Mouse (Mus musculus): ENCODE results near the gene Cd46. TPM values are rescaled to one million over a fixed set of nuclear protein-coding genes. Genes with fewer than 3 reads are reported as not detected.
A peak's percentile ranks its signal among the peaks of the same experiment; 100 is the strongest.

Gene Cd46
- total and polyA plus RNA-seq, 2 experiments from 2014 or later, result 1.0 to 4.4 TPM

GRCm38 (mm10) chr1:194995196-194995595 lies 96.9 kb downstream of the Cd46 start:
- H3K27ac ChIP-seq, result no peak overlapping the region
- no peak overlapping the region for H3K4me3 ChIP-seq (ENCODE audit: low read length)
- H3K4me2 ChIP-seq (ENCODE audit: low read depth, low read length), result no peak overlapping the region
- ATAC-seq, result no peak
- H3K27me3 ChIP-seq (ENCODE audit: insufficient read depth, low read length), result no peaks in the 10 kb centered on the region
- no peaks in the 10 kb centered on the region for H3K36me3 ChIP-seq (ENCODE audit: insufficient read depth, low read length)
- no peak for TF ChIP-seq CTCF (IDR thresholded peaks at IDR 0.05; ENCODE audit: low read depth)
- H3K9me3 ChIP-seq (ENCODE audit: low read length), result no peaks in the 10 kb centered on the region
- H3K4me1 ChIP-seq (ENCODE audit: insufficient read depth, low read length), result no peaks in the 10 kb centered on the region
- no peak overlapping the region for H3K9ac ChIP-seq (replicated peaks; ENCODE audit: low read length)
- 86% methylated on average over 2 of the region's 2 CpGs for WGBS
- DNase-seq (ENCODE audit: low spot score), result no peak

GRCm38 (mm10) chr1:194994262-194994661 lies 97.8 kb downstream of the Cd46 start:
- 84% methylated on average over 5 of the region's 5 CpGs for WGBS
- Histone ChIP-seq H3K27ac (no peak overlapping the region), H3K9ac (replicated peaks; ENCODE audit: low read length) (no peak overlapping the region), H3K9me3 (ENCODE audit: low read length) (no peaks in the 10 kb centered on the region), H3K27me3 (ENCODE audit: insufficient read depth, low read length) (no peaks in the 10 kb centered on the region), H3K4me3 (ENCODE audit: low read length) (no peak overlapping the region), H3K36me3 (ENCODE audit: insufficient read depth, low read length) (no peaks in the 10 kb centered on the region), H3K4me2 (ENCODE audit: low read depth, low read length) (no peak overlapping the region), H3K4me1 (ENCODE audit: insufficient read depth, low read length) (no peaks in the 10 kb centered on the region)
- DNase-seq (ENCODE audit: low spot score) (no peak), ATAC-seq (no peak)
- TF ChIP-seq CTCF (IDR thresholded peaks at IDR 0.05; ENCODE audit: low read depth), result no peak

- no peak for TF ChIP-seq CTCF (IDR thresholded peaks at IDR 0.05; ENCODE audit: low read depth)
- H3K27ac ChIP-seq, result no peak overlapping the region
- no peaks in the 10 kb centered on the region for H3K36me3 ChIP-seq (ENCODE audit: insufficient read depth, low read length)
- no peak for ATAC-seq
- DNase-seq (ENCODE audit: low spot score), result no peak
- H3K4me2 ChIP-seq (ENCODE audit: low read depth, low read length), result no peak overlapping the region
- no peak overlapping the region for H3K9ac ChIP-seq (replicated peaks; ENCODE audit: low read length)
- no peaks in the 10 kb centered on the region for H3K27me3 ChIP-seq (ENCODE audit: insufficient read depth, low read length)
- no peak overlapping the region for H3K4me3 ChIP-seq (ENCODE audit: low read length)
- no peaks in the 10 kb centered on the region for H3K4me1 ChIP-seq (ENCODE audit: insufficient read depth, low read length)
- 90% methylated on average over 1 of the region's 1 CpGs for WGBS
- H3K9me3 ChIP-seq (ENCODE audit: low read length), result no peaks in the 10 kb centered on the region
These were observed 98.5 kb downstream of the Cd46 start for GRCm38 (mm10) chr1:194993409-194993988.

- no peak for ATAC-seq
- no peak for TF ChIP-seq CTCF (IDR thresholded peaks at IDR 0.05; ENCODE audit: low read depth)
These were observed 99.3 kb downstream of the Cd46 start for GRCm38 (mm10) chr1:194992589-194993317.

GRCm38 (mm10) chr1:194991654-194992053 lies 100.4 kb downstream of the Cd46 start:
- H3K27ac ChIP-seq, result no peak overlapping the region
- DNase-seq (ENCODE audit: low spot score) (no peak), ATAC-seq (no peak)
- no peak overlapping the region for H3K4me3 ChIP-seq (ENCODE audit: low read length)
- no peaks in the 10 kb centered on the region for H3K4me1 ChIP-seq (ENCODE audit: insufficient read depth, low read length)
- H3K4me2 ChIP-seq (ENCODE audit: low read depth, low read length), result no peak overlapping the region
- no peaks in the 10 kb centered on the region for H3K36me3 ChIP-seq (ENCODE audit: insufficient read depth, low read length)
- WGBS, result 91% methylated on average over 2 of the region's 2 CpGs
- H3K27me3 ChIP-seq (ENCODE audit: insufficient read depth, low read length), result no peaks in the 10 kb centered on the region
- no peaks in the 10 kb centered on the region for H3K9me3 ChIP-seq (ENCODE audit: low read length)
- TF ChIP-seq CTCF (IDR thresholded peaks at IDR 0.05; ENCODE audit: low read depth), result no peak
- H3K9ac ChIP-seq (replicated peaks; ENCODE audit: low read length), result no peak overlapping the region

More at GRCm38 (mm10) chr1:194992589-194993317, 99.3 kb downstream of the Cd46 start:
- no peaks in the 10 kb centered on the region for H3K9me3 ChIP-seq (ENCODE audit: low read length)
- H3K27ac ChIP-seq, result no peak overlapping the region
- no peaks in the 10 kb centered on the region for H3K4me1 ChIP-seq (ENCODE audit: insufficient read depth, low read length)
- H3K27me3 ChIP-seq (ENCODE audit: insufficient read depth, low read length), result no peaks in the 10 kb centered on the region
- H3K4me2 ChIP-seq (ENCODE audit: low read depth, low read length), result no peak overlapping the region
- H3K4me3 ChIP-seq (ENCODE audit: low read length), result no peak overlapping the region
- H3K36me3 ChIP-seq (ENCODE audit: insufficient read depth, low read length), result no peaks in the 10 kb centered on the region
- DNase-seq (ENCODE audit: low spot score), result no peak
- H3K9ac ChIP-seq (replicated peaks; ENCODE audit: low read length), result no peak overlapping the region
- 79% methylated on average over 5 of the region's 5 CpGs for WGBS

GRCm38 (mm10) chr1:194990976-194991375 lies 101.1 kb downstream of the Cd46 start:
- WGBS, result 91% methylated on average over 2 of the region's 2 CpGs
- no peaks in the 10 kb centered on the region for H3K4me1 ChIP-seq (ENCODE audit: insufficient read depth, low read length)
- H3K36me3 ChIP-seq (ENCODE audit: insufficient read depth, low read length), result no peaks in the 10 kb centered on the region
- ATAC-seq (no peak), DNase-seq (ENCODE audit: low spot score) (no peak)
- H3K9ac ChIP-seq (replicated peaks; ENCODE audit: low read length), result no peak overlapping the region
- H3K4me2 ChIP-seq (ENCODE audit: low read depth, low read length), result no peak overlapping the region
- TF ChIP-seq CTCF (IDR thresholded peaks at IDR 0.05; ENCODE audit: low read depth), result no peak
- H3K4me3 ChIP-seq (ENCODE audit: low read length), result no peak overlapping the region
- H3K27me3 ChIP-seq (ENCODE audit: insufficient read depth, low read length), result no peaks in the 10 kb centered on the region
- H3K27ac ChIP-seq, result no peak overlapping the region
- no peaks in the 10 kb centered on the region for H3K9me3 ChIP-seq (ENCODE audit: low read length)

- WGBS, result 96% methylated on average over 1 of the region's 1 CpGs
- 0 out of 2 replicates have a peak, but pooled peaks have one; percentile 4 for TF ChIP-seq CTCF (IDR thresholded peaks at IDR 0.05; ENCODE audit: low read depth)
- H3K4me1 ChIP-seq (ENCODE audit: insufficient read depth, low read length), result no peaks in the 10 kb centered on the region
These were observed 103.0 kb downstream of the Cd46 start for GRCm38 (mm10) chr1:194989024-194989423.

More at GRCm38 (mm10) chr1:194989024-194989423, 103.0 kb downstream of the Cd46 start:
- no peak for ATAC-seq
- Histone ChIP-seq H3K36me3 (ENCODE audit: insufficient read depth, low read length) (no peaks in the 10 kb centered on the region), H3K27me3 (ENCODE audit: insufficient read depth, low read length) (no peaks in the 10 kb centered on the region), H3K9me3 (ENCODE audit: low read length) (no peaks in the 10 kb centered on the region), H3K9ac (replicated peaks; ENCODE audit: low read length) (no peak overlapping the region), H3K4me3 (ENCODE audit: low read length) (no peak overlapping the region), H3K4me2 (ENCODE audit: low read depth, low read length) (no peak overlapping the region), H3K27ac (no peak overlapping the region)
- DNase-seq (ENCODE audit: low spot score), result no peak

MicroRNA genes within 50 kb of the gene (microRNA counts, 519-probe panel; counts per million panel counts)
- microRNA mmu-miR-29b, result 2,982 counts per million, percentile 47 among the panel's probes with 10 or more counts
- 4,542 counts per million, percentile 80 among the panel's probes with 10 or more counts for microRNA mmu-miR-29c

Small RNA genes lying within 50 kb of the gene (microRNA-seq; reads per million reads assigned to microRNA genes)
- 5.4 to 8.1 reads per million in 2 experiments for gene Mir29b-2
- gene Mir29c, result 535 to 655 reads per million in 2 experiments

Other genes with a start within 250 kb of the Cd46 start
- gene Cd34, start 153.4 kb downstream of the Cd46 start, total RNA-seq (2014; rRNA removed), result 21.6 and 33.1 TPM in 2 replicates
- gene Cd34, start 153.4 kb downstream of the Cd46 start, polyA plus RNA-seq (2015; fragmentation: Nextera tagmentation; extraction: Ambion mirVana), result 23.5 and 24.3 TPM in 2 replicates
- 57.1 and 59.2 TPM in 2 replicates for gene Cr1l, start 39.3 kb upstream of the Cd46 start, total RNA-seq (2014; rRNA removed)
- 45.2 and 46.8 TPM in 2 replicates for gene Cr1l, start 39.3 kb upstream of the Cd46 start, polyA plus RNA-seq (2015; fragmentation: Nextera tagmentation; extraction: Ambion mirVana)
- 0.79 and 3.7 TPM in 2 replicates for gene Cr2, start 84.5 kb upstream of the Cd46 start, total RNA-seq (2014; rRNA removed)
- gene Cr2, start 84.5 kb upstream of the Cd46 start, polyA plus RNA-seq (2015; fragmentation: Nextera tagmentation; extraction: Ambion mirVana), result 0.30 and 0.69 TPM in 2 replicates